Mouse (Mus musculus) stomach, embryonic 16.5 days (tissue): Measurements from ENCODE around the gene Krtap5-1. TPM values are rescaled to one million over a fixed set of nuclear protein-coding genes. Genes with fewer than 3 reads are reported as not detected.
A peak's percentile ranks its signal among the peaks of the same experiment; 100 is the strongest.
"Not testable (repeated sequence)": the region's sequence is repeated elsewhere in the genome, so short reads cannot be mapped to it uniquely, and the experiment has no call there.

ENCODE experiments used
- ATAC-seq: fragments of 200-750 bp; cut with Nextera tagmentation; 2 replicates; pipeline ENCODE4 v1.8.0; 2017; ENCODE audit warnings: moderate number of reproducible peaks, moderate TSS enrichment; ENCODE audit not compliant: insufficient read depth, low FRiP score
- H3K27ac ChIP-seq: fragments of 300-500 bp; sonication (generic); 2 replicates; pipeline ENCODE4 v1.5.1; 2014; ENCODE audit warnings: low read length
- H3K27me3 ChIP-seq: fragments of 300-500 bp; sonication (generic); 2 replicates; pipeline ENCODE4 v1.6.1; 2014; ENCODE audit warnings: low read length, control low read depth, mixed read lengths; ENCODE audit not compliant: control insufficient read depth, insufficient read depth
- H3K36me3 ChIP-seq: fragments of 300-500 bp; sonication (generic); 2 replicates; pipeline ENCODE4 v1.6.1; 2014; ENCODE audit warnings: low read length; ENCODE audit not compliant: control insufficient read depth, insufficient read depth
- H3K4me1 ChIP-seq: fragments of 300-500 bp; sonication (generic); 2 replicates; pipeline ENCODE4 v1.6.1; 2014; ENCODE audit warnings: low read length, control low read depth, mixed read lengths; ENCODE audit not compliant: control insufficient read depth, insufficient read depth
- H3K4me2 ChIP-seq: fragments of 300-500 bp; sonication (generic); 2 replicates; pipeline ENCODE4 v1.6.1; 2014; ENCODE audit warnings: low read depth, low read length, mixed read lengths
- H3K4me3 ChIP-seq: fragments of 300-500 bp; sonication (generic); replicated peaks from 2 replicates; pipeline ENCODE4 v1.5.1; 2014; ENCODE audit warnings: mild to moderate bottlenecking, low read length
- H3K9ac ChIP-seq: fragments of 300-500 bp; sonication (generic); 2 replicates; pipeline ENCODE4 v1.6.1; 2014; ENCODE audit warnings: low read length
- H3K9me3 ChIP-seq: fragments of 300-500 bp; sonication (generic); replicated peaks from 2 replicates; pipeline ENCODE4 v1.6.1; 2016; ENCODE audit warnings: low read length, control low read depth; ENCODE audit not compliant: control insufficient read depth
- WGBS: fragments of 180-500 bp; shearing (Covaris S2); extraction: QIAGEN DNeasy Blood & Tissue Kit; methylation state at CpG from one replicate; pipeline ENCODE4 v1.1.7; 2014; 5-methylcytosine and 5-hydroxymethylcytosine counted together
- polyA plus RNA-seq: library from polyadenylated mRNA; unstranded; fragments of >200 nt; fragmentation: Nextera tagmentation; extraction: Ambion mirVana; gene quantifications from 2 replicates; pipeline ENCODE4 v1.2.1, GENCODE M21; 2015

The Krtap5-1 gene
- polyA plus RNA-seq, 1 experiment from 2014 or later: not detected

- peak overlapping the region; percentile 60 for H3K4me3 ChIP-seq
- WGBS: under 1% methylated on average over 19 of the region's 19 CpGs
Measured at GRCm38 (mm10) chr7:142284615-142285080, 12.3 kb downstream of the Krtap5-1 start.

GRCm38 (mm10) chr7:142284023-142284591 lies 12.8 kb downstream of the Krtap5-1 start:
- Histone ChIP-seq H3K9me3 (no peaks in the 10 kb centered on the region), H3K36me3 (no peaks in the 10 kb centered on the region), H3K4me1 (peaks cover 5% of the 10 kb centered on the region; the same call in 1 of the 2 replicates), H3K9ac (peak overlapping the region; percentile 77), H3K27me3 (no peaks in the 10 kb centered on the region; the same call in 1 of the 2 replicates), H3K4me3 (peak overlapping the region; percentile 60), H3K4me2 (peak overlapping the region; percentile 83), H3K27ac (peak overlapping the region; percentile 91)
- WGBS: 0% methylated on average over 38 of the region's 38 CpGs
- peak; percentile 81 for ATAC-seq

More at GRCm38 (mm10) chr7:142284615-142285080, 12.3 kb downstream of the Krtap5-1 start:
- no peaks in the 10 kb centered on the region for H3K36me3 ChIP-seq
- no peaks in the 10 kb centered on the region; the same call in 1 of the 2 replicates for H3K27me3 ChIP-seq
- peak overlapping the region; percentile 77 for H3K9ac ChIP-seq
- H3K4me2 ChIP-seq: peak overlapping the region; percentile 83
- peak; percentile 79 for ATAC-seq
- H3K9me3 ChIP-seq: no peaks in the 10 kb centered on the region
- peak overlapping the region; percentile 91 for H3K27ac ChIP-seq
- H3K4me1 ChIP-seq: peaks cover 5% of the 10 kb centered on the region; the same call in 1 of the 2 replicates

GRCm38 (mm10) chr7:142282847-142283246 lies 14.1 kb downstream of the Krtap5-1 start:
- not testable (repeated sequence) for H3K27me3 ChIP-seq, H3K4me2 ChIP-seq, H3K27ac ChIP-seq, H3K36me3 ChIP-seq, H3K9ac ChIP-seq, H3K4me3 ChIP-seq, ATAC-seq, H3K4me1 ChIP-seq, H3K9me3 ChIP-seq
- WGBS: 60% methylated on average over 2 of the region's 2 CpGs

DNA sequence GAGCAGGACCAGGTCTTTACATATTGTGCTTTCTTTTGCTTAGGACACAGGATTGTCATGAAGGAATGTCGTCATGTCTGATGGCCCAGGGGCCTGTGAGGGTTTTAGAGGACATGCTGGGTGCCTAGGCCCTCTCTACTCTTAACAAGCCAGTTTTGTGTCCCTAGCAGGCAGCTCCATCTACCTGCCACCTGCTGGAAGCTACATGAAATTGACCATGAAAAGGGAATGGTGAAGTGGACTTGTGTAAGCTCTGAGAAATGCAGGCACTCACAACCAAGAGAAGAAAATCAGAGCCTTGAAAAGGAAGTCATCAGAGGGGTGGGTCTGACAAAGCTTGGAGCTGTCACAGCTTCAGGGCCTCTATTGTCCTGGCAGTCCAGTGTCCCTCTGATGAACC lies 17.6 kb downstream of the Krtap5-1 start:
- WGBS: 66% methylated on average over 1 of the region's 1 CpGs
- H3K27ac ChIP-seq, H3K27me3 ChIP-seq, H3K9me3 ChIP-seq, H3K9ac ChIP-seq, H3K4me3 ChIP-seq, ATAC-seq, H3K4me1 ChIP-seq, H3K4me2 ChIP-seq, H3K36me3 ChIP-seq: not testable (repeated sequence)

- not testable (repeated sequence) for H3K4me3 ChIP-seq, H3K4me1 ChIP-seq, H3K9me3 ChIP-seq, H3K27me3 ChIP-seq, ATAC-seq, H3K9ac ChIP-seq, H3K27ac ChIP-seq, H3K4me2 ChIP-seq, H3K36me3 ChIP-seq
- 0% methylated on average over 3 of the region's 3 CpGs for whole genome bisulfite sequencing
Measured at GRCm38 (mm10) chr7:142278183-142278582, 18.7 kb downstream of the Krtap5-1 start.

- H3K36me3 ChIP-seq, H3K9ac ChIP-seq, H3K4me3 ChIP-seq, H3K27me3 ChIP-seq, H3K4me1 ChIP-seq, H3K4me2 ChIP-seq, ATAC-seq, H3K27ac ChIP-seq, H3K9me3 ChIP-seq: not testable (repeated sequence)
Measured at GRCm38 (mm10) chr7:142274263-142274662, 22.7 kb downstream of the Krtap5-1 start, which contains the start of gene Gm4559. Gm4559 (minus strand) TSS chr7:142274363.

GRCm38 (mm10) chr7:142258254-142258653 lies 38.7 kb downstream of the Krtap5-1 start, which contains the start of gene Gm2431:
Gm2431 (minus strand) TSS chr7:142258354.
- H3K9me3 ChIP-seq, H3K9ac ChIP-seq, H3K27ac ChIP-seq, H3K4me2 ChIP-seq, H3K27me3 ChIP-seq, H3K4me3 ChIP-seq, H3K36me3 ChIP-seq, ATAC-seq, H3K4me1 ChIP-seq: not testable (repeated sequence)
- 43% methylated on average over 1 of the region's 1 CpGs for WGBS

DNA sequence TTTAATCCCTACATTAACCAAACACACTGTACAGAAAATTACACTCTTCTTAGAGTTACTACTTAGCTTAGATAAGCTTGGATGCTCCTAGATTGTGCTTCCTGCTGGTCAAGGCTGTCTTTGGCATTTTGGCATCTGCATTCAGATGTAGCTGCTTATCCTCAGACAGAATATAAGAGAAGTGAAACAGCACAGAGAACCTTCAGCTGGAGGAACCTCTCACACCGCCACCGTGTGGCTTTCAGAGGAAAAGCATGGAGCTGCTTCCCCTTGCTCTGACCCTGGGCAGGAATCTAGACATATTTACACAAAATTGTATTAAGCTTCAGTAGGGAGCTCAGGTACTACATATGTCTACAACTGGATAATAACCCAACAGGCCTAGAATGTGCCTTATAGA lies 41.4 kb downstream of the Krtap5-1 start:
- H3K4me3 ChIP-seq: no peak overlapping the region
- no peak overlapping the region for H3K9ac ChIP-seq
- no peaks in the 10 kb centered on the region for H3K36me3 ChIP-seq
- H3K27ac ChIP-seq: no peak overlapping the region
- H3K4me1 ChIP-seq: no peaks in the 10 kb centered on the region
- no peak overlapping the region for H3K4me2 ChIP-seq
- no peaks in the 10 kb centered on the region for H3K27me3 ChIP-seq
- no peak for ATAC-seq
- WGBS: 2% methylated on average over 2 of the region's 2 CpGs
- no peaks in the 10 kb centered on the region for H3K9me3 ChIP-seq

- no peak overlapping the region for H3K27ac ChIP-seq
- no peak overlapping the region for H3K9ac ChIP-seq
- no peak overlapping the region for H3K4me2 ChIP-seq
- no peaks in the 10 kb centered on the region for H3K27me3 ChIP-seq
- WGBS: 0% methylated on average over 1 of the region's 1 CpGs
- no peak for ATAC-seq
- no peaks in the 10 kb centered on the region for H3K9me3 ChIP-seq
- H3K4me3 ChIP-seq: no peak overlapping the region
- H3K36me3 ChIP-seq: no peaks in the 10 kb centered on the region
- no peaks in the 10 kb centered on the region for H3K4me1 ChIP-seq
Measured at GRCm38 (mm10) chr7:142249824-142250223, 47.1 kb downstream of the Krtap5-1 start.
